Mouse (Mus musculus) lung, postnatal 0 days (tissue): Measurements from ENCODE around the gene Zfp786. TPM values are rescaled to one million over a fixed set of nuclear protein-coding genes. Genes with fewer than 3 reads are reported as not detected.

Experiments
- ATAC-seq: fragments of 200-750 bp; cut with Nextera tagmentation; 2 replicates; pipeline ENCODE4 v1.8.0; 2017; ENCODE audit warnings: moderate library complexity
- DNase-seq: peaks from one replicate; pipeline ENCODE4 v3.0.0-alpha.2; 2016; ENCODE audit warnings: low spot score
- H3K27ac ChIP-seq: fragments of 300-500 bp; sonication (generic); 2 replicates; pipeline ENCODE4 v1.5.1; 2014; ENCODE audit warnings: antibody characterized with exemption, mild to moderate bottlenecking, low read length, mixed read lengths
- H3K27me3 ChIP-seq: fragments of 300-500 bp; sonication (generic); replicated peaks from 2 replicates; pipeline ENCODE4 v1.6.1; 2014; ENCODE audit warnings: low read length, mixed read lengths; ENCODE audit not compliant: insufficient read depth
- H3K36me3 ChIP-seq: fragments of 300-500 bp; sonication (generic); 2 replicates; pipeline ENCODE4 v1.6.1; 2014; ENCODE audit warnings: low read length, mixed read lengths; ENCODE audit not compliant: insufficient read depth
- H3K4me1 ChIP-seq: fragments of 300-500 bp; sonication (generic); 2 replicates; pipeline ENCODE4 v1.6.1; 2014; ENCODE audit warnings: antibody characterized with exemption, low read depth, low read length, mixed read lengths; ENCODE audit not compliant: insufficient read depth
- H3K4me2 ChIP-seq: fragments of 300-500 bp; sonication (generic); replicated peaks from 2 replicates; pipeline ENCODE4 v1.6.1; 2014; ENCODE audit warnings: low read depth, mild to moderate bottlenecking, low read length, moderate library complexity, mixed read lengths
- H3K4me3 ChIP-seq: fragments of 300-500 bp; sonication (generic); 2 replicates; pipeline ENCODE4 v1.5.1; 2014; ENCODE audit warnings: low read depth, low read length
- H3K9ac ChIP-seq: fragments of 300-500 bp; sonication (generic); replicated peaks from 2 replicates; pipeline ENCODE4 v1.6.1; 2014; ENCODE audit warnings: low read depth, mild to moderate bottlenecking
- H3K9me3 ChIP-seq: fragments of 300-500 bp; sonication (generic); 2 replicates; pipeline ENCODE4 v1.6.1; 2016; ENCODE audit warnings: low read length, mixed read lengths
- CTCF ChIP-seq: IDR thresholded peaks from 2 replicates; pipeline ENCODE4 v1.5.1; 2016; ENCODE audit warnings: antibody characterized with exemption, mild to moderate bottlenecking
- EP300 ChIP-seq: IDR thresholded peaks from 2 replicates; pipeline ENCODE4 v1.6.1; 2016; ENCODE audit warnings: antibody characterized with exemption, mild to moderate bottlenecking, control low read depth
- WGBS: fragments of 180-500 bp; shearing (Covaris S2); extraction: QIAGEN DNeasy Blood & Tissue Kit; methylation state at CpG from one replicate; pipeline ENCODE4 v1.1.7; 2014; 5-methylcytosine and 5-hydroxymethylcytosine counted together
- polyA plus RNA-seq: library from polyadenylated mRNA; unstranded; fragments of >200 nt; fragmentation: Nextera tagmentation; extraction: Ambion mirVana; gene quantifications from 2 replicates; pipeline ENCODE4 v1.2.1, GENCODE M21; 2015

The Zfp786 gene
- polyA plus RNA-seq, 1 experiment from 2014 or later = 0.98 TPM

GRCm38 (mm10) chr6:47794106-47794830 lies 36.4 kb downstream of the Zfp786 start:
- Histone ChIP-seq H3K4me3 (no peak overlapping the region), H3K4me2 (no peak overlapping the region), H3K27ac (0 out of 2 replicates have a peak overlapping the region, but pooled peaks have one; percentile 38), H3K36me3 (peaks cover 8% of the 10 kb centered on the region; the same call in 1 of the 2 replicates), H3K27me3 (no peaks in the 10 kb centered on the region), H3K9ac (no peak overlapping the region), H3K4me1 (no peaks in the 10 kb centered on the region), H3K9me3 (no peaks in the 10 kb centered on the region)
- DNase-seq (peak; percentile 78), ATAC-seq (0 out of 2 replicates have a peak, but pooled peaks have one; percentile 46)
- WGBS = 58% methylated on average over 10 of the region's 10 CpGs
- TF ChIP-seq EP300 = no peak
- peak; percentile 64 for TF ChIP-seq CTCF

GRCm38 (mm10) chr6:47793284-47793683 lies 37.4 kb downstream of the Zfp786 start:
- WGBS = 59% methylated on average over 5 of the region's 5 CpGs
- Histone ChIP-seq H3K9me3 (no peaks in the 10 kb centered on the region), H3K9ac (no peak overlapping the region), H3K4me2 (no peak overlapping the region), H3K4me3 (no peak overlapping the region), H3K27me3 (no peaks in the 10 kb centered on the region), H3K36me3 (peaks cover 8% of the 10 kb centered on the region; the same call in 1 of the 2 replicates), H3K4me1 (0 out of 2 replicates have a peak, but pooled peaks cover 4% of the 10 kb centered on the region), H3K27ac (no peak overlapping the region)
- no peak for ATAC-seq
- TF ChIP-seq CTCF = no peak
- TF ChIP-seq EP300 = no peak
- peak; percentile 42 for DNase-seq

- ATAC-seq = no peak
- no peak for DNase-seq
- WGBS = 90% methylated on average over 2 of the region's 2 CpGs
Observed at GRCm38 (mm10) chr6:47792533-47792932, 38.1 kb downstream of the Zfp786 start.

GRCm38 (mm10) chr6:47790745-47791144 lies 39.9 kb downstream of the Zfp786 start:
- Histone ChIP-seq H3K4me2 (no peak overlapping the region), H3K9ac (no peak overlapping the region), H3K27ac (no peak overlapping the region), H3K27me3 (no peaks in the 10 kb centered on the region), H3K4me1 (0 out of 2 replicates have a peak, but pooled peaks cover 4% of the 10 kb centered on the region), H3K9me3 (no peaks in the 10 kb centered on the region), H3K36me3 (no peaks in the 10 kb centered on the region), H3K4me3 (no peak overlapping the region)
- DNase-seq (peak; percentile 54), ATAC-seq (no peak)
- 44% methylated on average over 2 of the region's 2 CpGs for WGBS
- TF ChIP-seq EP300 = no peak
- no peak for TF ChIP-seq CTCF

More at GRCm38 (mm10) chr6:47792533-47792932, 38.1 kb downstream of the Zfp786 start:
- H3K9ac ChIP-seq = no peak overlapping the region
- H3K27ac ChIP-seq = no peak overlapping the region
- no peak overlapping the region for H3K4me2 ChIP-seq
- no peak overlapping the region for H3K4me3 ChIP-seq
- H3K4me1 ChIP-seq = 0 out of 2 replicates have a peak, but pooled peaks cover 4% of the 10 kb centered on the region
- no peaks in the 10 kb centered on the region for H3K27me3 ChIP-seq
- H3K9me3 ChIP-seq = no peaks in the 10 kb centered on the region
- peaks cover 6% of the 10 kb centered on the region; the same call in 1 of the 2 replicates for H3K36me3 ChIP-seq
- TF ChIP-seq EP300 (no peak), CTCF (no peak)

- 24% methylated on average over 3 of the region's 3 CpGs for WGBS
- Histone ChIP-seq H3K4me2 (peak overlapping the region; percentile 55), H3K4me1 (0 out of 2 replicates have a peak, but pooled peaks cover 4% of the 10 kb centered on the region), H3K4me3 (peak overlapping the region; percentile 47), H3K27me3 (no peaks in the 10 kb centered on the region), H3K9ac (peak overlapping the region; percentile 64), H3K9me3 (no peaks in the 10 kb centered on the region), H3K27ac (peak overlapping the region; percentile 96), H3K36me3 (no peaks in the 10 kb centered on the region)
- TF ChIP-seq EP300 (no peak), CTCF (no peak)
- ATAC-seq (peak; percentile 19; the same call in 1 of the 2 replicates), DNase-seq (peak; percentile 31)
Observed at GRCm38 (mm10) chr6:47788821-47789220, 41.8 kb downstream of the Zfp786 start.

- H3K4me3 ChIP-seq = peak overlapping the region; percentile 47
- H3K27ac ChIP-seq = peak overlapping the region; percentile 96
- no peaks in the 10 kb centered on the region for H3K36me3 ChIP-seq
- WGBS = 1% methylated on average over 18 of the region's 18 CpGs
- ATAC-seq (peak; percentile 96), DNase-seq (peak; percentile 95)
- H3K9ac ChIP-seq = peak overlapping the region; percentile 64
- H3K9me3 ChIP-seq = no peaks in the 10 kb centered on the region
- H3K4me2 ChIP-seq = peak overlapping the region; percentile 55
- H3K4me1 ChIP-seq = 0 out of 2 replicates have a peak, but pooled peaks cover 4% of the 10 kb centered on the region
- no peaks in the 10 kb centered on the region for H3K27me3 ChIP-seq
- TF ChIP-seq EP300 (peak; percentile 54), CTCF (peak; percentile 33)
Observed at GRCm38 (mm10) chr6:47787941-47788736, 42.5 kb downstream of the Zfp786 start.
